Mouse (Mus musculus) thymus, postnatal 14 days (tissue): ENCODE data around the gene Kdm1b.

Source experiments
- DNase-seq: peaks from one replicate; pipeline ENCODE4 v3.0.0; 2021

Gene Kdm1b

GRCm38 (mm10) chr13:47062756-47063155 lies 19.5 kb downstream of the Kdm1b start:
- DNase-seq: no peak

GRCm38 (mm10) chr13:47063985-47064760 lies 20.9 kb downstream of the Kdm1b start:
- no peak for DNase-seq

- DNase-seq: no peak
These were observed 23.2 kb downstream of the Kdm1b start for GRCm38 (mm10) chr13:47066516-47066915.

- no peak for DNase-seq
These were observed 23.7 kb downstream of the Kdm1b start for GRCm38 (mm10) chr13:47067001-47067400.

DNA sequence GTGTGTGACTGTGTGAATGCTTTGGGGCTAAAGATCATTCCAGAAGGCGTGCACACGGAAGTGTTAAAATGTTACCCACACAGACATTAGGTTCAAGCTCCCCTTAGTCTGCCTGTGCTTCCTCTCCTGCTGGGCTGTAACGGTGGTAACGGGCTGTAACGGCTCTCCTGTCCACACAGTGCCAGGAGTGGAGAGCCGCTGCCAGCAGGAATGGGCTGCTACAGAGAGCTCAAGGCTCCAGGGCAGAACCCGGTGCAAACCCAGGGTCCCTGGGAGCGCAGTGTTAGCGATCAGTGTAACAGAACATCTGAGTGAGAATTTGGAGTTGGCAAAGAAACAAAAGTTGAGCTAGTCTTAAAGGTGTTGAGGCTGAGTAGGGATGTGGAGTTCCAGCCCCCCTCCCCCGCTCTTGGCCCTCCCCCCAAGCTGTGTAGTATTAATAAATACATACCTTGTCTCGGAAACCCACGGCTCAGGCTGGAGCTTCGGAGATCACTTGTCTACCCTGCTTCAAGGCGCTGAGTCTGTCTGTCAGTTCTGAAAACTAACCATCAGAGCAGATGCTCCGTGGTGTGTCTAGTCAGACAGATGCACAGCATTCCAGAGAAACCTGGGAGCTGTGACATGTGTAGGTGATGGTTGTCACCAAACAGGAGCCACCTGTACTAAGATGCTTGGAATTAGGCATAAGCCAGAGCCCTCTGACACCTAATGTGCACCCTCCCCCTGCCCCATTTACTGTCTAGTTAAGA lies 27.2 kb downstream of the Kdm1b start:
- no peak for DNase-seq

GRCm38 (mm10) chr13:47071871-47072270 lies 28.6 kb downstream of the Kdm1b start:
- DNase-seq: no peak

- no peak for DNase-seq
These were observed 29.2 kb downstream of the Kdm1b start for GRCm38 (mm10) chr13:47072484-47072883.

DNA sequence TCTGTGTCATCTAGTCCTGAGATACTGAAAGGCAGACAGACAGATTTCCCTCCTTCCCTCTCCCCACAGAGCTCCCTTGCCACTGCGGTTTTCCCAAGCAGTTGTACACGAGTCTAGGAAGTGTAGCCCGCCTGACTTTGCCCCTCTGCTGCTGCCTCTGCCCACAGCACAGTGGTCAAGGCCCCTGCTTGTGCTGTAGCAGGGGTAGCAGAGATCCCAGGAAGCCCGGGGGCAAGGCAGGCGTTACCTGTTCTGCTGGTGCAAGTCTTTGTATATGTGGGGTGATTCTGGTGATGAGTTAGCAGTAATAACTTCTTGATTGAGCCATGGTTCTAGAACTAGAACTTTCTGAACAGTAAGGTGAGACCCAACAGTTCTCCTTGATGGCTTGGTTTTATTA lies 32.9 kb downstream of the Kdm1b start:
- no peak for DNase-seq

DNA sequence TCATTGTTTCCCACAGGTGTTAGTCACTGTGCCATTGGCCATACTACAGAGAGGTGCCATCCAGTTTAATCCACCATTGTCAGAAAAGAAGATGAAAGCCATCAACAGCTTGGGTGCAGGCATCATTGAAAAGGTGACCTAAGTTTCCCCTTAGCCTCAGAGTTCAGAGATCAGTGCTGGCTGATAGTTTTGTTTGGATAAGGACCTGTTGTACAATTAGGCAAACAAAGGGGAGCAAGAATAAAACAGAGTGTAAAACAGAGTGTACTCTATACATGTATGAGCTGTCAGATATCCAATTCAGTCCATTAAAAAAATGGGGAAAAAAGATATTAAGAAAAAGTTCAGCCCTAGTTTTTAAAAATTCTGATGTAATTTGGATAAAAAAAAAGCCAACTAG lies 34.1 kb downstream of the Kdm1b start:
- DNase-seq: no peak

- no peak for DNase-seq
These were observed 35.5 kb downstream of the Kdm1b start for GRCm38 (mm10) chr13:47078799-47079198.

- peak; percentile 40 for DNase-seq
These were observed 37.7 kb downstream of the Kdm1b start for GRCm38 (mm10) chr13:47080905-47081505.

DNA sequence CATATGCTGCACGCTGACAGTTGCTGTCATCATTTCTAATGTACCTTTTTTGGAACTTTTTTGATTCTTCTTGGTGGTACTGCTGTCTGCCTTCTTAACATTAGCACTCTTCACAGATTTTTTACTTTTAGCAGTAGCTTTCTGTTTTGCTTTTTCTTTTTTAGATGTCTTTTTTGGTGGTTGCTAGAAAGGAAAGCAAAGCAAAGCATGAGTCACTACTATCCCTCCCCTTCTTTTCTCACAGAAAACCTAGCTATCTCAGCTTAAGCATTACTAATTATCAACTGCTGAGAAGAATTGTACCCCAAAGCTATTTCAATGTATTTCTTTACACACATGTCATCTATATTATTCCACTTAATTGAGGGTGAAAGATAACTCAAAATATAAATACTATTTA lies 45.1 kb downstream of the Kdm1b start:
- DNase-seq: no peak

DNA sequence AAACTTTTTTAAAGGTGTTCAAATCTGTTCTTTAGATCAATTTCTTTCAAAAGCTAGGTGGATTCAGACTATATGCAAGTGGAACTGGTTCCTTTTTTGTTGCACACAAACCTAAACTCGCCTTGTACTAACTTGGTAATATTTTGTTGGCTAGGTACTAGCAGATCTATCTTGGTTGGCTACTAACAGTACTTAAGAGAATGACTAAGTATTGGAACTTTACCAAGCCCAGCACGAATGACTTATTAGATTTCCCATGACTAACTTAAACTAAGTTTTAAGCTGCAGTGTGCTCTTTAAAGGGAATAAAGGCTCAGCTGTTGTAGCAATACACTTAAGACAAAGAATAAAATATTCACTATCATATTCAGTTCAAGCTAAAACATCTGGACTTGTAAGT lies 46.0 kb downstream of the Kdm1b start:
- no peak for DNase-seq

DNA sequence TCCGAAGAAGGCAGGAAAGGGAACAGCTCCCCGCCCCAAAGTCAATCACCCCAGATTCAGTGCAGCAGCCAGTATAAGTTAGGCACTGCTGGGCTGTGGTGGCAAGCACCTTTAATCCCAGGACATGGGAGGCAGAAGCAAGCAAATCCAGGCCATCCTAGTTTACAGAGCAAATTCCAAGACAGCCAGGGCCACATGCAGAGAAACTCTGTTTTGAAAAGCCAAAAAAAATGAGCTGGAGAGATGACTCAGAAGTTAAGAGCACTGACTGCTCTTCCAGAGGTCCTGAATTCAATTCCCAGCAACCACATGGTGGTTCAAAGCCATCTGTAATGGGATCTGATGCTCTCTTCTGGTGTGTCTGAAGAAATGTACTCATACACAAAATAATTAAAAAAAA lies 50.5 kb downstream of the Kdm1b start:
- no peak for DNase-seq

- no peak for DNase-seq
These were observed 53.3 kb downstream of the Kdm1b start for GRCm38 (mm10) chr13:47096591-47096990.

DNA sequence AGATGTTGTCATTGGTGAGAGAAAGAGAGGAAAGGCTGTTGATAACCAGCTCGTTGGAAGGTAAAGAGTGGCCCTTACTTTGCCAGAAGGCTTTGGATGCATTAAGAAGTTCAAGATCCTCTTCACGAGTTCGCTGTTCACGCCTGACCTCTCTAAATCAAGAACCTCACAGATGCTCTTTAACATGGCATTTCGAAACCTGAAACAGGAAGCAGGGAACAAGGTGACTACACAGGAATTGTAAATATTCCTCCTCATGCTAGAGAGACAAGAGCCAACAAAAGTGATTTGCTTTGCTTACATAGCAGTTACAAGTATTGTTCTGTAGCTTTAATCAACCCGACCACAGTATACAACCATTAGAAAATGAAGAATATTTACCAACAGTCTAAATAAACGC lies 56.0 kb downstream of the Kdm1b start:
- DNase-seq: no peak

DNA sequence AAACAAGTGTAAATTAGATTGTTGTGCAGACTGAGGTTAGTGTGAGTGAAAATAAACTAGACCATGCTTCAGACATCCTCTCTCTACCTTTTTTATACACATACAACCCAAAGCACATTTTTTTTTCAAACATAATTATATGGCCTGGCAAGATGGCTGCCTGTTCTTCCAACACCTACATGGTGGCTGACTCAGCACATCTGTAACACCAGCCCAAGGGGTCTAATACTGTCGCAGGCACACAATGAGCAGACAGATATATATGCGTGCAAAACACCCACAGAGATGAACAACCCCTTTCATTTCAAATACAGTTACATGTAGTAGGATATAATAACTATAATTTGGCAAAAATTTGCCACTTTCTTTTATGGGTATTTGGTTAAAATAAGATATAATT lies 57.3 kb downstream of the Kdm1b start:
- DNase-seq: no peak

DNA sequence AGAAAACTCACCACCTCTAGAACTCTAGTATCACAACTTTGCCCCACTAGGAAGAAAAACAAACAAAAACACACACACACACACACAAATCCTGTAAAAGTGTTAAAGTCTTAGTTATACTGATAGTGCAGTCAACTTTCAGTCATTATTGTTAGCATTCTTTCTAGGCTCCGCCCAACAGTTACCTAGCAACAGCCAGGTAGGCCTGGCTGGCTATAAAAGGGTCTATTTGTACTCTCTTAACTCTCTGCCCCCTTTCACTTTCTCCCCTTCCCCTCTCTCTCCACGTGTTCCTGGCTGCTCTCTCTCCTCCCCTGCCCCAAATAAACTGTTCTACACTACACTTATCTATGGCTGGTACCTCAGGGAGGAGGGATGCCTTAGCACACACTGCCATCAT lies 60.8 kb downstream of the Kdm1b start:
- peak; percentile 31 for DNase-seq

- DNase-seq: peak; percentile 27
These were observed 61.7 kb downstream of the Kdm1b start for GRCm38 (mm10) chr13:47104856-47105541.

DNA sequence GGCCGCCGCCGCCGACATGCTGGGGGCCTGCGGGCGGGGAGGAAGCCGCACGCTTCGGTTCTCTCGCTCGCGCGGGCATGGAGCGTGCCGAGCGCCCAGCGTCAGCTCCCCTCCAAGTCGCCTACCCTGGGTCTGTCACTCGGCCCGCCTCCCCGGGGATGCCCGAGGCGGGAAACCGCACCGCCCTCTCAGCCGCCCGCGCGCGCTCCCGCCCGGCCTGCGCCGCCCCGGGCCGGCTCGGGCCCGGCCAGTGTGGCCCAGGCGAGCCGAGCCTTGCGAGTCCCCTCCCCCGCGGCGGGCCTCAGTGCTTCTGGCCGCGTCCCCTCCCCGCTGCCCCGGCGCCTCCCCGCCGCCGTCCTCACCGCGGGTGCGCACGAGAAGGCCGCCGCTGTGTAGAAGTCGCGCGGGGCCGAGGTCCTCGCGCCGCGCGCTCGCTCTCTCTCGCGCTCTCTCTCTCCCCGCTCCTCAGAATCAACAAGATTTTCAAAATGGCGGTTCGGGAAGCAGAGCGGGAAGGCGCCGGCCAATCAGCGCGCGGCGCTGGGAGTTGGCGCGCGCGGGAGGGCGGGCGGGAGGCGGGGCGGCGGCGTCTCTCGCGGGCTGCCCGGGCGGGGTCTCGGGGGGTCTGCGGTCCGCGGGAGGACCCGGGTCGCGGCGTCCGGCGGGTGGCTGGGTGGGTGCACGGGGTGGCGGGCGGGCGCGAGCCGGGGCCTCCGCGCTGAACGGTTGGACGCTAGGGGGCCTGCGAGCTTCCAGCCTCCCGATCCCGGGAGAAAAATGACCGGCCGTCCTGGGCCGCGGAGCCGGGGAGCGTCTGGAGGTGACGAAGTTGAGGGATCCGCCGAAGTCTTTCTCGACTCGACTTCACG lies 62.6 kb downstream of the Kdm1b start, which contains the start of gene Dek:
Gene Dek, minus strand, starts transcription at position 491 of the 869 bp plus-strand sequence.
- DNase-seq: peak; percentile 88

GRCm38 (mm10) chr13:47106580-47106888 lies 63.2 kb downstream of the Kdm1b start:
- DNase-seq: no peak

GRCm38 (mm10) chr13:47109239-47109638 lies 65.9 kb downstream of the Kdm1b start:
- DNase-seq: no peak
